ENCODE assay signal across 18 mouse cellular contexts in genomic region chr15:62301567-62301966, GRCm38 (mm10).
"Had no signal": no experiment of that assay in that cellular context is flagged by ENCODE, and none has a peak within 500 bp of the region (broad histone marks: within the 10 kb centered on the region; RNA-seq: fewer than 3 reads in every experiment).

No protein-coding gene starts in this region.

- H3K27ac ChIP-seq: heart, embryonic 10.5 days; hindbrain, embryonic 10.5 days; hindbrain, embryonic 12.5 days; hindbrain, embryonic 14.5 days; intestine, embryonic 15.5 days; layer of hippocampus, adult 2 months; left cerebral cortex, adult 2 months; limb, embryonic 10.5 days; limb, embryonic 12.5 days; liver, embryonic 12.5 days; liver, embryonic 14.5 days had no signal

- H3K4me2 ChIP-seq: heart, embryonic 12.5 days; hindbrain, embryonic 12.5 days; hindbrain, embryonic 14.5 days; intestine, embryonic 15.5 days; limb, embryonic 12.5 days; liver, embryonic 12.5 days had no signal

- H3K9ac ChIP-seq: heart, embryonic 12.5 days; hindbrain, embryonic 12.5 days; hindbrain, embryonic 14.5 days; intestine, embryonic 15.5 days; limb, embryonic 12.5 days; liver, embryonic 12.5 days; liver, embryonic 14.5 days had no signal

- DNase-seq: gastrocnemius, postnatal 10 days; gastrocnemius, postnatal 36 days; kidney, postnatal 4 days had no signal

- H3K27me3 ChIP-seq: heart, embryonic 12.5 days; hindbrain, embryonic 12.5 days; intestine, embryonic 15.5 days; limb, embryonic 12.5 days; liver, embryonic 12.5 days had no signal

- H3K4me1 ChIP-seq: heart, embryonic 10.5 days; heart, embryonic 12.5 days; hindbrain, embryonic 10.5 days; hindbrain, embryonic 12.5 days; intestine, embryonic 15.5 days; limb, embryonic 10.5 days; limb, embryonic 12.5 days; liver, embryonic 12.5 days had no signal

- ATAC-seq: hindbrain, embryonic 16.5 days; inflammation-experienced regulatory T-cells, adult 6 months; intestine, embryonic 15.5 days; intestine, postnatal 0 days; liver, embryonic 12.5 days had no signal

- H3K9me3 ChIP-seq: heart, embryonic 10.5 days; heart, embryonic 12.5 days; hindbrain, embryonic 10.5 days; hindbrain, embryonic 12.5 days; intestine, embryonic 15.5 days; limb, embryonic 10.5 days; limb, embryonic 12.5 days; liver, embryonic 12.5 days had no signal

- H3K36me3 ChIP-seq: heart, embryonic 10.5 days; heart, embryonic 12.5 days; hindbrain, embryonic 10.5 days; hindbrain, embryonic 12.5 days; intestine, embryonic 15.5 days; limb, embryonic 10.5 days; limb, embryonic 12.5 days; liver, embryonic 12.5 days had no signal

- H3K4me3 ChIP-seq: heart, embryonic 10.5 days; heart, embryonic 12.5 days; hindbrain, embryonic 10.5 days; hindbrain, embryonic 12.5 days; intestine, embryonic 15.5 days; layer of hippocampus, adult 2 months; left cerebral cortex, adult 2 months; limb, embryonic 10.5 days; limb, embryonic 12.5 days; liver, embryonic 12.5 days had no signal
